Mouse (Mus musculus) ES-Bruce4 (cell line): ENCODE measurements at regions not wholly inside any gene's neighbourhood (a gene's known extent, or its start where the extent isn't known, plus 50 kb on each side); places are given as distances from the start of the nearest gene placed in this dataset.

Source experiments
- CTCF ChIP-seq: IDR thresholded peaks from one replicate; pipeline ENCODE4 v1.8.1; 2011; ENCODE audit warnings: low read depth, low read length
- EP300 ChIP-seq: IDR thresholded peaks from 2 replicates; pipeline ENCODE4 v1.6.1; 2011; ENCODE audit warnings: low read depth, low read length; ENCODE audit not compliant: insufficient read depth

- TF ChIP-seq EP300: no peak
- no peak for TF ChIP-seq CTCF
Observed at GRCm38 (mm10) chrX:99609591-99609990, 138.5 kb upstream of the Pja1 start.
